Mouse (Mus musculus): ENCODE data around the gene Shld1. TPM values are rescaled to one million over a fixed set of nuclear protein-coding genes. Genes with fewer than 3 reads are reported as not detected.

The Shld1 gene
- polyA plus RNA-seq, 1 experiment from 2014 or later, result 23.5 TPM

DNA sequence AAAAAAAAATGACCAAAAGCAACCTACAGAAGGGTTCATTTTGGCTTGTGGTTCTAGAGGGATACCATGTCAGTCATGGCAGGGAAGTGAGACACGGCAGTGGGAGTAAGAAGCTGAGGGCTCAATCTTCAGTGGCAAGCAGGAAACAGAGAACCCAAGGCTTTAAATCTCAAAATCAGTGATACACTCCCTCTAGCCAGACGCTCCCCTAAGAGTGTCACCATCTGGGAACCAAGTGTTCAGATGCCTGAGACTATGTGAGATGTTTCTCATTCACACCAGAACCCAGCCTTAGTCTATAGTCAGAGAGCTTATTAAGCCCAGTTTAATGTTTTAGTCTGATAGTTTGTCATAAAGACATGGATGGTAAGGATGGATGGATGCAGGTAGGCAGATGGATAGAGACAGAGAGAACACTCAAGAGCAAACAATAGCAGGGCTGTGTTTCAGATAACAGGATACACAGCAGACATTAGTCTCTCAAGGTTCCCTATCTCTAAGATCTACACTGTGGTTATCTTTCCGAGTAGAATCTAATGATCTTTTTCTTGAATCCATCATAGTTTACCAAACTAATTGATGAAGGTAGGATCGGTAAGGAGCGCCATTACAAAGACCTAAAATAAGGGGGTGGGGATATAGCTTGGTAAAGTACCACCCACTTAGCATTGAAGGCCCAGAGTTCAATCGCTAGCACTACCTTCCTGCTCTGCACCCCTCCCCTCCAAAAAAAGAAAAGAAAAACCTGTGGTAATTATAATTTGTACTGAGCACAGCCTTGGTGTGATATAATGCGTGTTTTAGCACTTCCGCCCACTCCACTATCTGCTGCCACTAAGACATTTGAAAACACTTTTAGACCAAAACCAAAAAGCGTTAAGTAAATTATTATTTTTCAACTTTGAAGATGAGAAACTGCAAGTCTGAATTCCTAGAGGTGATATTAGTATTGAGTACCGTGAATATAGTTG, 47.2 kb downstream of the Shld1 start:
- Histone ChIP-seq H3K4me3 (replicated peaks) (no peak overlapping the region), H3K4me2 (replicated peaks) (no peak overlapping the region), H3K9ac (replicated peaks) (no peak overlapping the region), H3K9me3 (0 out of 2 replicates have a peak, but pooled peaks cover 2% of the 10 kb centered on the region), H3K4me1 (replicated peaks) (no peaks in the 10 kb centered on the region), H3K36me3 (no peaks in the 10 kb centered on the region), H3K27me3 (no peaks in the 10 kb centered on the region), H3K27ac (no peak overlapping the region)
- WGBS, result 96% methylated on average over 10 of the region's 10 CpGs
- ATAC-seq, result no peak

DNA sequence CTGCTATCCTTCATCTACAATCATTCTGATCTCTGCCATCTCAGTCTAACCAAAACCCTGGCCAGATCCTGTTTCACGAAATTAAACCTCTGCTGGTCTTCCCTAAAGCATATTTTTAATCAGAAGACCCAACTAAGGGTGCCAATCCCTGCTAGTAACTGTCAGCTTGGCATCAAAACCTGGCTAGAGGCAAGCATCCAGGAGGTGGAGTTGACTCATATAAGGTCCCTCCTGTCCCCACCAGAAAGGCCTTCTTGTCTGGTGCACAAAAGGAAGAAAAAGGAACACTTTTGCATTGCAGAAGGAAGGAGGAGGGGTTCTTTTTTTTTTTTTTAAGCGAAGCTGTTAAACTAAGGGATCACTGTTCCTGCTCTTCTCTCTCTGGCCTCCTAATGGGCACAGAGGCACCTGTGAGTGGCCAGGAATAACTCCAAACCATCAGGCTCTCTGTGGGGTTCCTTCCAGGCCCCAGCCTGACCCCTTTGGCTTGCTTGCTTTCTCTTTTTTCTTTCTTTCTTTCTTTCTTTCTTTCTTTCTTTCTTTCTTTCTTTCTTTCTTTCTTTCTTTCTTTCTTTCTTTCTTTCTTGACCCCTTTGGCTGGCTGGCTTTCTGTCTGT, 52.2 kb downstream of the Shld1 start:
- 55% methylated on average over 2 of the region's 2 CpGs for WGBS
- Histone ChIP-seq H3K27ac (no peak overlapping the region), H3K36me3 (no peaks in the 10 kb centered on the region), H3K9me3 (0 out of 2 replicates have a peak, but pooled peaks cover 2% of the 10 kb centered on the region), H3K4me1 (replicated peaks) (peaks cover 7% of the 10 kb centered on the region), H3K9ac (replicated peaks) (no peak overlapping the region), H3K27me3 (no peaks in the 10 kb centered on the region), H3K4me3 (replicated peaks) (no peak overlapping the region), H3K4me2 (replicated peaks) (no peak overlapping the region)
- ATAC-seq, result no peak

DNA sequence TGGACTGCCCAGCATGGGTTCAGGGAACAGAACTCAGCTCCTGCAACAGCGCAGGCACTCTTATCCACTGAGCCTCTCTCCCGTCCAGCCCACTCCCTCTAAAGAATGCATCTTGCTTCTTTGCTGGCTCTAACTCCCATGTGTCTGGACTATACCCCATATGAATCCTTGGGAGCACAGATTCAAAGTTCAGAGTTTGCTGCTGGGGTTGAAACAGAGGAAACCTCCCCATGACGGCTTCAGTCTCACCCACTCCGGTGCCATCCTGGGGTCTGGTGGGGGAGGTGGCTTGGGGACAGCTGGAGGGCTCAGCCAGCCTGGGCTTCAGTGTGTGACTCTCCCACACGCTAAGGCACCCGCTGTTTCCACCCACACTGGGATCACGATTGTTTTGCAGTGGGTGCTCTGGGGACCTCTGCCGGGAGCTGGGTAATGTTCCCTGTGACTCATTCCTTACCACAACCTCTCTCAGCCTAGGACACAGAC, 55.2 kb downstream of the Shld1 start:
- Histone ChIP-seq H3K4me2 (replicated peaks) (no peak overlapping the region), H3K27ac (no peak overlapping the region), H3K4me1 (replicated peaks) (peaks cover 7% of the 10 kb centered on the region), H3K36me3 (no peaks in the 10 kb centered on the region), H3K9ac (replicated peaks) (0 out of 2 replicates have a peak overlapping the region, but pooled peaks have one; percentile 14), H3K27me3 (no peaks in the 10 kb centered on the region), H3K4me3 (replicated peaks) (no peak overlapping the region), H3K9me3 (no peaks in the 10 kb centered on the region)
- ATAC-seq, result peak; percentile 45; the same call in 1 of the 2 replicates
- WGBS, result 33% methylated on average over 8 of the region's 8 CpGs

DNA sequence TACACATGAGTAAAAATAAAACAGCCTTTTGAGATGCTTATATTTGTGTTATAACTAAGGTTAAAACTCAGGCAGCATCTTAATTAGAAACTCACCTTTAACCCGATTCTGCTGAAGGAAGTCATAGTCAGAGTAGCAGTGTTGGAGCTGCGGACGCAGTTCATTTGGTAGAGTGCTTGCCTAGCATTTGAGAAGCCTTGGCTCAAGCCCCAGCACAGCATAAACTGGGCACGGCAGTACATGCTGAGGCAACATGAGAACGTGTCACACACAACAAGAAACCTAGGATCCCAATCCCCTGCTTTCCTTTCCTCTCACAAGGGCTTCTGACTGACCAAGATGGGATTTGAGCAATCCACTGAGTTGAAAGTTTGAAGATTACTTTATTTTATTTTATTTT, 58.1 kb downstream of the Shld1 start:
- H3K9me3 ChIP-seq, result no peaks in the 10 kb centered on the region
- H3K27me3 ChIP-seq, result no peaks in the 10 kb centered on the region
- H3K27ac ChIP-seq, result no peak overlapping the region
- H3K4me3 ChIP-seq (replicated peaks), result no peak overlapping the region
- H3K4me2 ChIP-seq (replicated peaks), result no peak overlapping the region
- no peak overlapping the region for H3K9ac ChIP-seq (replicated peaks)
- no peak for ATAC-seq
- no peaks in the 10 kb centered on the region for H3K36me3 ChIP-seq
- peaks cover 7% of the 10 kb centered on the region for H3K4me1 ChIP-seq (replicated peaks)
- 94% methylated on average over 5 of the region's 5 CpGs for WGBS

DNA sequence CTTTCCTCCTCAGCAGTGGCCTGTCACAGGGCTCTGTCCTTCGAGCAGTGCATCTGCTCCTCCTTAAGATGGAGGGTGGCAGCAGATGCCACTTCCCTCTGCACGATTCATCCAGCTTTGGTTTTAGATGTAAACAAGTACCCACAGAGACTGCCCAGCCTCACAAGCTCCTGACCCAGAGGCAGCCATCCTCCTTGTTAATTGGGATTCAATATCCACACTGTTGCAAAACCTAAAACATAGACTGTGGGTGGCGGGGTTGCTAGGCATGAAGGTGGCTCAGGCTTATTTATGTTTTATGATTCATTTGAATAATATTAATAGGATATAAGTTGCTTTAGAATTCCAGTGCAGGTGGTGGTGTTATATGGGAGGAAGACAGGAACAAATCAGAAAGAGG, 59.4 kb downstream of the Shld1 start:
- 86% methylated on average over 3 of the region's 3 CpGs for WGBS
- Histone ChIP-seq H3K4me2 (replicated peaks) (no peak overlapping the region), H3K27me3 (no peaks in the 10 kb centered on the region), H3K4me1 (replicated peaks) (peaks cover 7% of the 10 kb centered on the region), H3K4me3 (replicated peaks) (no peak overlapping the region), H3K9ac (replicated peaks) (no peak overlapping the region), H3K27ac (no peak overlapping the region), H3K36me3 (0 out of 2 replicates have a peak, but pooled peaks cover 5% of the 10 kb centered on the region), H3K9me3 (no peaks in the 10 kb centered on the region)
- no peak for ATAC-seq

DNA sequence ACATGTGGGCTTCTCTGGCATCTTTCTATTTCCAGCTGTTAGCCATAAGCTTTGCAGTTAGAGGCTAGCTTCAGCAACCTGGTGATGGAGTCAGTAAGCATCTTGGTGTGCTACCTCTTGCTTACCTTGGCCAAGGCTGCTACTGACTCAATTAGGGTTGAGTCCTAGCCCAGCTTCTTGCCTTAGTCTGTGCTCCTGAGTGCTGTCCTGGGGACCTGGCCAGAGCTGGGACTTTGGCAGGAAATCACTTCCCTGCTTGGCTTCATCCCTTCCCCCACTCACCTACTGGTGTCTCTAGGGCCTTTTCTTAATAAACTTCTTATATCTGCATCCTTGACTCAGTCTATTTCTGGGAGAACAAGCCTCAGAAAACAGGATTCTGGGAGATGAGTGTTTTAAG, 64.0 kb downstream of the Shld1 start:
- Histone ChIP-seq H3K4me2 (replicated peaks) (no peak overlapping the region), H3K27ac (no peak overlapping the region), H3K4me3 (replicated peaks) (no peak overlapping the region), H3K36me3 (0 out of 2 replicates have a peak, but pooled peaks cover 5% of the 10 kb centered on the region), H3K27me3 (no peaks in the 10 kb centered on the region), H3K4me1 (replicated peaks) (peaks cover 9% of the 10 kb centered on the region), H3K9me3 (no peaks in the 10 kb centered on the region), H3K9ac (replicated peaks) (no peak overlapping the region)
- ATAC-seq, result no peak

DNA sequence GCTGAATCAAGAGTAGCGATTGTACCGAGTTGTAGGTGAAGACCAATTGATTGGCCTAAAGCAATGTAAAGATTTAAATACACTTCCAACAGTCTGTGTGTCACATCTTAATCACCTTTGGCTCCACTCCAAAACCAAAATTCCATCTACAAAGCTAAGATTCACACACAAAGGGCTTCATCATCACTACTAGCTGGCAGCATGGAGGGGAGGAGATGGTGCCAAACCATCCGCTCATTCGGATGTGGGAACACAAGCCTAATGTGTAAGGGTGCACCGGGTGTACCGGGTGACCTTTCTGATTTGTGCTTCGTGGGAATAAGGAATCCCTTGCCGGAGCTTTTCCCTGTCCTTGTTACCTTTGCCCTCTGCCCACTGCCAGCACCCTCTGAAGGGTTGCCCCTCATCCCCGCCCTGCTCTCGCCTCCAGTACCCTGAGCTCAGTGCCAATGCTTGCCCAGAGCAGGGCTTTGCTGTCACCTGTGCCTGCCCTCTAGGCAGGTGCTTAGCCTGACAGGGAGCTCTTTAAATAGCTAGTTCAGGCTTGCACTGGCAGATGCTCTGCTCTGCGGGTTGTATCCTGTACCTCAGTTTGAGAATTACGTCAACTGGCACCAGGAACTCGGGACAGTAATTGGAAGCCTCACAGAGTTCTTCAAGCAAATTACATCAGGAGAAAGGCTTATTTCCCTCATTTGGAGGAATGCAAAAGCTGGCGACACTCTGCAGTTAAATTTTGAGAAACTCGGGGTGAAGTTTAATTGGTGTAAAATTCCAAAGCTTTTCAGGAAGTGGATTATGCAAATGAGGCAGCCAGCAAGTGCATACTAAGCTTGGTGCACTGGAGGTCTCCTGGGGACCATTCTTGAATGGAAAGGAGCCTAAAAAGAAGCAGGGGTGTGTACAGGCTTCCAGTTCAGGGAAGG, 64.7 kb downstream of the Shld1 start:
- Histone ChIP-seq H3K9ac (replicated peaks) (no peak overlapping the region), H3K4me1 (replicated peaks) (peaks cover 9% of the 10 kb centered on the region), H3K4me2 (replicated peaks) (no peak overlapping the region), H3K27me3 (no peaks in the 10 kb centered on the region), H3K27ac (peak overlapping the region; percentile 52; the same call in 1 of the 2 replicates), H3K9me3 (no peaks in the 10 kb centered on the region), H3K36me3 (0 out of 2 replicates have a peak, but pooled peaks cover 5% of the 10 kb centered on the region), H3K4me3 (replicated peaks) (no peak overlapping the region)
- WGBS, result 63% methylated on average over 15 of the region's 15 CpGs
- peak; percentile 79 for ATAC-seq

DNA sequence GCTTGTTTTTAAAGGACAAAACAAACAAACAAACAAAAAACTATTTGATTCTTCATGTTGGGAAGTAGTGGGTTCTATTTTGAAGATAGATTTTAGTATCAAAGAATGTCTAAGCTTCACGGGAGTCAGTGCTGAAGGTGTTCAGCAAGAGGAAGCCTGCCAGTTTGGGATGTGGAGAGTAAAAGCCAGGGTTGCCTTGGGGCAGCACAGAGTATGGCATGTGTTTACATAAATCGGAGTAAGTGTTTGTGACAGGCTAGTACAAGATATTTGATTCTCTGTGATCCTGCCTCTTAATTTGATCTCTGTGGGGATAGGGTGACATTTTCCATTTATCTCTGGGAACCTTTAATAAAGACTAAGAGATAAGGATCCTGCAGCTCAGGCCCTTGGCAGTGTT, 65.7 kb downstream of the Shld1 start:
- Histone ChIP-seq H3K4me1 (replicated peaks) (peaks cover 9% of the 10 kb centered on the region), H3K9ac (replicated peaks) (no peak overlapping the region), H3K4me3 (replicated peaks) (no peak overlapping the region), H3K27me3 (no peaks in the 10 kb centered on the region), H3K4me2 (replicated peaks) (no peak overlapping the region), H3K27ac (no peak overlapping the region), H3K36me3 (0 out of 2 replicates have a peak, but pooled peaks cover 5% of the 10 kb centered on the region), H3K9me3 (no peaks in the 10 kb centered on the region)
- 77% methylated on average over 2 of the region's 2 CpGs for WGBS
- ATAC-seq, result no peak

DNA sequence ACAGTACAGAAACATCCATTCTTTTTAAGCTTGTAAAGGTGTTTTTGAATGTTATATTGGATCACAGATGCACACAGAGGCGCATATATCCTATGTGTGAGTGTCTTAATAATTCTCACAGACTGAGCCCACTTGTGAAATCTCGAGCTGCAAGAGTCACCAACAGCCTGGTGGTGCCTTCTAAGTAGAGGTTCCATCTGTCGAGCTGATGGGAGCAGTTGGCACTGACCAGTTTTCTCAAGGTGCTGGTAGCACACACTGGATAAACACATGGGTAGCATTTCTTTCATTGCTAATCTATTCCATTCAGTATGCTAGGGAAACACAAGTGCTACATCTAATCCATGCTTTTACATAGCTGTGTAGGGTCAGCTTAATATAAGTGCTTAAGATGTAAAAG, 66.4 kb downstream of the Shld1 start:
- no peak overlapping the region for H3K9ac ChIP-seq (replicated peaks)
- 0 out of 2 replicates have a peak, but pooled peaks cover 5% of the 10 kb centered on the region for H3K36me3 ChIP-seq
- H3K4me2 ChIP-seq (replicated peaks), result no peak overlapping the region
- no peak overlapping the region for H3K4me3 ChIP-seq (replicated peaks)
- H3K4me1 ChIP-seq (replicated peaks), result peaks cover 9% of the 10 kb centered on the region
- H3K27me3 ChIP-seq, result no peaks in the 10 kb centered on the region
- ATAC-seq, result no peak
- no peaks in the 10 kb centered on the region for H3K9me3 ChIP-seq
- no peak overlapping the region for H3K27ac ChIP-seq
- WGBS, result 83% methylated on average over 3 of the region's 3 CpGs

DNA sequence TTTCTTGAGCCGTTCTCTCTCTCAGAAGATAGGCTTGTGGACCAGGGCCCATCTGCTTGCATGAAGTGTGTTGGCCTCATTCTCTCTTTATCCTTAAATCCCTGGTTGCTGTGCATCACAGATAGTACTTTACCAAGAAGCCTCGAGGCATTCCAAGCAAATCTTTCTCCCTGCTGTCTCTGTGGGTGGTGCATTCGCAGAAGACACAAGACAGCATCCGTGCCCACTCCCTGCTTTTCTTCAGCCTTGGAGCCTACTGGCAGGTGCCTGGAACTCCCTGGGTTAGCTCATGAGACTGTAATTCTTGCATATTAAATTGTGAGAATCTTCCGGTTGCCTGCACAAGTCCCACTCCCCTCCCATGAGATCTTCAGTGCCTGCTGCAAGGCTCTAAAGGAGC, 71.2 kb downstream of the Shld1 start:
- Histone ChIP-seq H3K27me3 (no peaks in the 10 kb centered on the region), H3K4me2 (replicated peaks) (no peak overlapping the region), H3K9ac (replicated peaks) (no peak overlapping the region), H3K4me3 (replicated peaks) (no peak overlapping the region), H3K36me3 (no peaks in the 10 kb centered on the region), H3K4me1 (replicated peaks) (0 out of 2 replicates have a peak, but pooled peaks cover 3% of the 10 kb centered on the region), H3K9me3 (no peaks in the 10 kb centered on the region), H3K27ac (no peak overlapping the region)
- no peak for ATAC-seq
- WGBS, result 59% methylated on average over 5 of the region's 5 CpGs

DNA sequence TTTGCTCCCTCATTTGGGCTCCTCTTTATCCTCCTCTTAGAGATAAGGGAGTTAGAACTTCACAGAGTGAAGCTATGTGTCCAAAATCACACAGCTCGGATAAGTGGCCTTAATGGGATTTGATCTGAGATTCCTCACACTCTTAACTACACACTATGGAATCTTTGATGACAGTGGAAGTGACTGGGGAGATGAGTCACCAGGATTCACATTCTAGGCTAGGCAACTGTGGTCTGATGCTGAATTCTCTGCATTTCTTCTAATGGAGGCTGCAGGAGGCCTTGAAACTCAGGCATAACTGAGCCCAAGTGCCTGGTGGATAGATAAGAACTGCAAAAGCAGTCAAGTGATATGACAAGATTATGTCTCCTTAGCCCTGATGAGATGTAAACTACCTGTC, 84.1 kb downstream of the Shld1 start:
- 82% methylated on average over 1 of the region's 1 CpGs for WGBS

More for the DNA sequence above, 84.1 kb downstream of the Shld1 start:
- Histone ChIP-seq H3K4me1 (replicated peaks) (no peaks in the 10 kb centered on the region), H3K9me3 (no peaks in the 10 kb centered on the region), H3K27ac (no peak overlapping the region), H3K9ac (replicated peaks) (no peak overlapping the region), H3K4me2 (replicated peaks) (no peak overlapping the region), H3K4me3 (replicated peaks) (no peak overlapping the region), H3K36me3 (no peaks in the 10 kb centered on the region), H3K27me3 (no peaks in the 10 kb centered on the region)
- no peak for ATAC-seq

All from midbrain, embryonic 13.5 days (tissue).